Mouse (Mus musculus): ENCODE measurements at regions not wholly inside any gene's neighbourhood (a gene's known extent, or its start where the extent isn't known, plus 50 kb on each side); places are given as distances from the start of the nearest gene placed in this dataset.

GRCm38 (mm10) chr7:73124976-73125375, 250.3 kb upstream of the Rgma start:
- TF ChIP-seq CTCF (IDR thresholded peaks at IDR 0.05; ENCODE audit: borderline replicate concordance, extremely low read depth, insufficient read depth, insufficient read length) (no peak), POLR2A (IDR thresholded peaks at IDR 0.05; ENCODE audit: borderline replicate concordance, extremely low read depth, insufficient read depth, insufficient read length, poor library complexity, severe bottlenecking) (no peak)

Measured in brain, embryonic 14.5 days (tissue).